In genomic region chr1:96276646-96277045, GRCm38 (mm10) we compare ENCODE assay signal across 30 mouse cellular contexts.
A peak's percentile ranks its signal among the peaks of the same experiment; 100 is the strongest.
DNase-seq lines count a peak whose midpoint lies in the region; ATAC-seq lines count a peak whose summit lies in the region.
"Had no signal": no experiment of that assay in that cellular context is flagged by ENCODE, and none has a peak within 500 bp of the region (broad histone marks: within the 10 kb centered on the region; RNA-seq: fewer than 3 reads in every experiment).

No protein-coding gene starts in this region.

- H3K9me3 ChIP-seq in forebrain, embryonic 13.5 days (replicated peaks): no peaks in the 10 kb centered on the region
- H3K9me3 ChIP-seq in forebrain, embryonic 10.5 days: no peaks in the 10 kb centered on the region
- H3K9me3 ChIP-seq: embryonic facial prominence, embryonic 15.5 days; G1E; kidney, embryonic 15.5 days; limb, embryonic 10.5 days; limb, embryonic 15.5 days; liver, embryonic 13.5 days; neural tube, embryonic 15.5 days; stomach, embryonic 15.5 days had no signal

- no peak overlapping the region for H3K9ac ChIP-seq in forebrain, embryonic 13.5 days
- H3K9ac ChIP-seq: embryonic facial prominence, embryonic 15.5 days; kidney, embryonic 15.5 days; limb, embryonic 15.5 days; liver, embryonic 13.5 days; neural tube, embryonic 15.5 days; stomach, embryonic 15.5 days had no signal

- peak; percentile 45; the same call in 1 of the 2 replicates for ATAC-seq in forebrain, embryonic 13.5 days
- ATAC-seq: hindbrain, embryonic 16.5 days; lung, postnatal 0 days; Patski had no signal

- H3K36me3 ChIP-seq in forebrain, embryonic 13.5 days (ENCODE audit: poor library complexity, severe bottlenecking): no peaks in the 10 kb centered on the region
- H3K36me3 ChIP-seq in forebrain, embryonic 10.5 days (replicated peaks): no peaks in the 10 kb centered on the region
- H3K36me3 ChIP-seq: embryonic facial prominence, embryonic 15.5 days; G1E; kidney, embryonic 15.5 days; limb, embryonic 10.5 days; limb, embryonic 15.5 days; liver, embryonic 13.5 days; neural tube, embryonic 15.5 days; stomach, embryonic 15.5 days had no signal

- 81% methylated on average over 2 of the region's 2 CpGs for WGBS in forebrain, embryonic 13.5 days
- WGBS in forebrain, embryonic 10.5 days: 81% methylated on average over 2 of the region's 2 CpGs

- no peak overlapping the region for H3K27ac ChIP-seq in forebrain, embryonic 13.5 days
- no peak overlapping the region for H3K27ac ChIP-seq in forebrain, embryonic 10.5 days
- H3K27ac ChIP-seq: embryonic facial prominence, embryonic 15.5 days; kidney, embryonic 15.5 days; limb, embryonic 10.5 days; limb, embryonic 15.5 days; liver, embryonic 13.5 days; macrophage; neural tube, embryonic 15.5 days; stomach, embryonic 15.5 days had no signal

- H3K4me3 ChIP-seq in forebrain, embryonic 13.5 days: no peak overlapping the region
- no peak overlapping the region for H3K4me3 ChIP-seq in forebrain, embryonic 10.5 days
- H3K4me3 ChIP-seq: embryonic facial prominence, embryonic 15.5 days; kidney, embryonic 15.5 days; limb, embryonic 10.5 days; limb, embryonic 15.5 days; liver, embryonic 13.5 days; neural tube, embryonic 15.5 days; stomach, embryonic 15.5 days had no signal

- H3K4me2 ChIP-seq in forebrain, embryonic 13.5 days: no peak overlapping the region
- H3K4me2 ChIP-seq: embryonic facial prominence, embryonic 15.5 days; kidney, embryonic 15.5 days; limb, embryonic 15.5 days; liver, embryonic 13.5 days; neural tube, embryonic 15.5 days; stomach, embryonic 15.5 days had no signal

- no peaks in the 10 kb centered on the region for H3K27me3 ChIP-seq in forebrain, embryonic 13.5 days
- no peaks in the 10 kb centered on the region for H3K27me3 ChIP-seq in forebrain, embryonic 10.5 days (ENCODE audit: poor library complexity, severe bottlenecking)
- H3K27me3 ChIP-seq: embryonic facial prominence, embryonic 15.5 days; kidney, embryonic 15.5 days; limb, embryonic 15.5 days; liver, embryonic 13.5 days; neural tube, embryonic 15.5 days; Patski; stomach, embryonic 15.5 days had no signal

- H3K4me1 ChIP-seq in forebrain, embryonic 13.5 days: no peaks in the 10 kb centered on the region
- no peaks in the 10 kb centered on the region for H3K4me1 ChIP-seq in forebrain, embryonic 10.5 days
- H3K4me1 ChIP-seq: embryonic facial prominence, embryonic 15.5 days; kidney, embryonic 15.5 days; limb, embryonic 10.5 days; limb, embryonic 15.5 days; liver, embryonic 13.5 days; neural tube, embryonic 15.5 days; stomach, embryonic 15.5 days had no signal

- no peak for DNase-seq in forebrain, embryonic 10.5 days (ENCODE audit: extremely low spot score, low spot score)
- DNase-seq in layer of hippocampus, adult 18-20 months (ENCODE audit: low spot score in 2 of 2): peak; percentile 4 to 38
- no peak for DNase-seq in layer of hippocampus, postnatal 25 days (ENCODE audit: extremely low spot score in 1 of 2, low spot score in 1 of 2)
- DNase-seq in brain, adult 2 months (ENCODE audit: low read depth, low spot score): peak; percentile 62
- DNase-seq in layer of hippocampus, adult 9-11 months: peak; percentile 16
- DNase-seq in cerebellum, postnatal 10 days: no peak
- DNase-seq in adrenal gland, postnatal 36 days: no peak
- DNase-seq: adrenal gland, postnatal 10 days; cerebellum, adult 9-10 months; gastrocnemius, postnatal 14 days; kidney, adult 18-20 months; kidney, postnatal 25 days; liver, embryonic 13.5 days; lung, adult 18-20 months; midbrain, embryonic 14.5 days; retina, postnatal 1 day; right cerebral cortex, postnatal 14 days; thymus, postnatal 25 days had no signal

Comparison
In these comparisons a context has a peak if more than half of its experiments do, and no peak if none do; other contexts are left out.
1. DNase-seq: peak in layer of hippocampus, adult 18-20 months (2 of 2), brain, adult 2 months (single experiment) and layer of hippocampus, adult 9-11 months (single experiment); none in forebrain, embryonic 10.5 days (single experiment), layer of hippocampus, postnatal 25 days (0 of 2), cerebellum, postnatal 10 days (0 of 2) and adrenal gland, postnatal 36 days (0 of 2).